Mouse (Mus musculus) stomach, embryonic 14.5 days (tissue): ENCODE data around the gene Ppp1r27. TPM values are rescaled to one million over a fixed set of nuclear protein-coding genes. Genes with fewer than 3 reads are reported as not detected.

ENCODE experiments used
- ATAC-seq: fragments of 200-750 bp; cut with Nextera tagmentation; 2 replicates; pipeline ENCODE4 v1.8.0; 2017; ENCODE audit warnings: low read depth, moderate TSS enrichment; ENCODE audit not compliant: insufficient number of reproducible peaks, insufficient read depth, low FRiP score
- H3K27ac ChIP-seq: fragments of 300-500 bp; sonication (generic); 2 replicates; pipeline ENCODE4 v1.5.1; 2014; ENCODE audit warnings: mild to moderate bottlenecking, low read length, moderate library complexity, mixed read lengths
- H3K27me3 ChIP-seq: fragments of 300-500 bp; sonication (generic); 2 replicates; pipeline ENCODE4 v1.6.1; 2014; ENCODE audit warnings: low read length, control low read depth, mixed read lengths; ENCODE audit not compliant: control insufficient read depth, insufficient read depth
- H3K36me3 ChIP-seq: fragments of 300-500 bp; sonication (generic); 2 replicates; pipeline ENCODE4 v1.6.1; 2014; ENCODE audit warnings: mild to moderate bottlenecking, control low read depth, low read length, moderate library complexity, mixed read lengths; ENCODE audit not compliant: control insufficient read depth, insufficient read depth
- H3K4me1 ChIP-seq: fragments of 300-500 bp; sonication (generic); 2 replicates; pipeline ENCODE4 v1.6.1; 2014; ENCODE audit warnings: low read length, control low read depth, mixed read lengths; ENCODE audit not compliant: control insufficient read depth, insufficient read depth
- H3K4me2 ChIP-seq: fragments of 300-500 bp; sonication (generic); replicated peaks from 2 replicates; pipeline ENCODE4 v1.6.1; 2014; ENCODE audit warnings: low read depth, low read length, control low read depth
- H3K4me3 ChIP-seq: fragments of 300-500 bp; sonication (generic); 2 replicates; pipeline ENCODE4 v1.5.1; 2014; ENCODE audit warnings: low read depth, low read length, control low read depth
- H3K9ac ChIP-seq: fragments of 300-500 bp; sonication (generic); replicated peaks from 2 replicates; pipeline ENCODE4 v1.6.1; 2014; ENCODE audit warnings: low read depth, mild to moderate bottlenecking, control low read depth, low read length, moderate library complexity, mixed read lengths
- H3K9me3 ChIP-seq: fragments of 300-500 bp; sonication (generic); 2 replicates; pipeline ENCODE4 v1.6.1; 2016; ENCODE audit warnings: low read depth, low read length, control low read depth; ENCODE audit not compliant: control insufficient read depth
- WGBS: fragments of 180-500 bp; shearing (Covaris S2); extraction: QIAGEN DNeasy Blood & Tissue Kit; methylation state at CpG from one replicate; pipeline ENCODE4 v1.1.7; 2014; 5-methylcytosine and 5-hydroxymethylcytosine counted together
- polyA plus RNA-seq: library from polyadenylated mRNA; unstranded; fragments of >200 nt; fragmentation: Nextera tagmentation; extraction: Ambion mirVana; gene quantifications from 2 replicates; pipeline ENCODE4 v1.2.1, GENCODE M21; 2014

The Ppp1r27 gene
- polyA plus RNA-seq, 1 experiment from 2014 or later = not detected

GRCm38 (mm10) chr11:120578024-120578693 is 27.2 kb upstream of the Ppp1r27 start:
- Histone ChIP-seq H3K4me3 (no peak overlapping the region), H3K27ac (no peak overlapping the region), H3K27me3 (no peaks in the 10 kb centered on the region), H3K4me1 (peaks cover 22% of the 10 kb centered on the region), H3K9me3 (no peaks in the 10 kb centered on the region), H3K4me2 (no peak overlapping the region), H3K36me3 (peaks cover 29% of the 10 kb centered on the region), H3K9ac (no peak overlapping the region)
- no peak for ATAC-seq
- WGBS = 77% methylated on average over 10 of the region's 10 CpGs

DNA sequence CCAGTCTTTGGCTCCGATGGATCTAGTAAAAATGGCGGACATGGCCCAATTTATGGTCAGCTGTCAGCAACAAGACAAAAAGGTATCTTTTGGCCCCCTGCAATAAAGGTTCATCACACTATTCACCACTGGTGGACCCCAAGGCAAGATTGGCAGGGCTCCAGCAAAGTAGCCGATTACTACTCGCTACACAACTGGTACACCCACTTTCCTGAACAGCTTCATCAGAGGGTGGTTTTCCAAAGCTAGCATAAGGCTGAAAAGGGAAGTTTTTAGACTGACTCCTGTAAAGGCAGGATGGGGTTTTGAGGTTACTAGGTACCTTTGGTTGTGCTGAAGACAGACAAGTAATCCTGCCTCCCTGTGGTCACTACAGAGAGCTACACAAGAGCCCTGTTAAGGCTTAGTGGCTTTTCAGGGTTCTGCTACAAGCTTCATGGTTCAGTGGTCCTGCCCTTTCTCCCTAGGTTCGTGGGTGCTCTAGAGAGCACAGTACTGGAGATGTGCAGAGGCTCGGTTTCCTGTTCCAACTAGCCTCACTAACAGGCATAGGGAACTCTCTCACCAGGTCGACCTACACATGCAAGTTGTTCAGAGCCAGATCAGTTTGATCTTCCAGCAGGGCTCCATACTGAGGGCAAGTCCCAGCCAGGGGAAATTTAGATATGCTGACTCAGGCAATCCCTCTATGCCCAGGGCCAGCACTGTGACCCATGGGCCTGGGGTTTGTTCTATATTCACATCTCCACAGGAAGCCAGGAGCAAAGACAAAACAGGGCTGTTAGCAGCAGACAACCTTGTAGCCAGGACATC is 26.5 kb upstream of the Ppp1r27 start:
- H3K27ac ChIP-seq = no peak overlapping the region
- no peak overlapping the region for H3K4me2 ChIP-seq
- 87% methylated on average over 7 of the region's 7 CpGs for WGBS
- no peaks in the 10 kb centered on the region for H3K9me3 ChIP-seq
- no peak overlapping the region for H3K4me3 ChIP-seq
- H3K27me3 ChIP-seq = no peaks in the 10 kb centered on the region
- ATAC-seq = no peak
- H3K36me3 ChIP-seq = peaks cover 29% of the 10 kb centered on the region
- peaks cover 22% of the 10 kb centered on the region for H3K4me1 ChIP-seq
- no peak overlapping the region for H3K9ac ChIP-seq

DNA sequence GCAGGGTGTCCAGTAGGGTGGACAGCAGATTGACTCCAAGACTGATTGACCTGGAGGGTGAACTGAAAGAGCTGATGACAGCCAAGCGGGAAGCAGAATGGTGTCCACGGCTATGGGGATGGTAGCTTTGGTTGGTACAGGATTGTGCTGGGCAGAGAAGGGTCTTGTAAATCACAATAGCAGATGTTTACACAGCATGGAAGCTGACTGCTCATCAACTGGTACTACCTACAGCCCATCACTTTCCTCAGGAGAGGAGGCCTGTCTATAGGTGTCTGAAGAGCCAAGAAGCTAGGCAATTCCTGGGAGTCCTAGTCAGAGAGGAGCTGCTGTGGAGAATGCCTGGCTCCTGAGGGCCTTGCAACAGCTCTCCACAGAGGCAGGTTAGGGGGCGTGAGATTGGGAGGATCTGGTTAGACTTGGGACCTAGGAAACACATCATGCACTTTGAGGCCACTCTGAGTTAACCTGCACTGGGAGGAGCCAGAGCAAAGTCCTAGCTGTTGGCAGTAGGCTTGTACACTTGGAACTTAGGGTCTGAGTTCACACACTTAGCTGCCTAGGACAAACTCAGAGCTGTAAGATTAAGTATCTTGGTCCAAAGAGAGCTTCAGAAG is 25.5 kb upstream of the Ppp1r27 start:
- no peak for ATAC-seq
- H3K9ac ChIP-seq = no peak overlapping the region
- H3K27ac ChIP-seq = no peak overlapping the region
- peaks cover 31% of the 10 kb centered on the region for H3K36me3 ChIP-seq
- no peaks in the 10 kb centered on the region for H3K27me3 ChIP-seq
- H3K4me1 ChIP-seq = peaks cover 23% of the 10 kb centered on the region
- no peaks in the 10 kb centered on the region for H3K9me3 ChIP-seq
- WGBS = 73% methylated on average over 3 of the region's 3 CpGs
- H3K4me2 ChIP-seq = no peak overlapping the region
- H3K4me3 ChIP-seq = no peak overlapping the region

GRCm38 (mm10) chr11:120575940-120576339 is 25.0 kb upstream of the Ppp1r27 start:
- no peak overlapping the region for H3K27ac ChIP-seq
- no peak for ATAC-seq

DNA sequence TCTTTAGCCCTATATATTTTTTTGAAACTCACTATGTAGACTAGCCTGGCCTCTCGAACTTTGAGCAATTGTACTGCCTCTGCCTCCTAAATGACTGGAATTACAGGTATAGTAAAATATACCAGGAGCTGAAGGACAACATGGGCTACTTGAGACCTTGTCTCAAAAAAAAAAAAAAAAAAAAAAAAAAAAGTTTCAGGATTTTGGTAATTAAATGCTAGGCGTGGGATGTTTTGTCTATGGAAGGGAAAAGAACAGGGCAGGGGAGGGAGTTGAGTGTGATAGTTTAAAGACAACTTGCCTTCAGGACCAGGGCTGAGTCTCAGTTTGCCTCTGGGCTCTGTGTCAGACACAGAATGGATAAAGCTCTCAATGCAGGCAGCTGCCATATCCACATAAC is 24.1 kb upstream of the Ppp1r27 start:
- peaks cover 26% of the 10 kb centered on the region for H3K4me1 ChIP-seq
- no peak for ATAC-seq

More at GRCm38 (mm10) chr11:120575940-120576339, 25.0 kb upstream of the Ppp1r27 start:
- Histone ChIP-seq H3K9me3 (no peaks in the 10 kb centered on the region), H3K4me3 (no peak overlapping the region), H3K27me3 (no peaks in the 10 kb centered on the region), H3K36me3 (peaks cover 36% of the 10 kb centered on the region), H3K9ac (no peak overlapping the region), H3K4me1 (peaks cover 28% of the 10 kb centered on the region), H3K4me2 (no peak overlapping the region)

DNA sequence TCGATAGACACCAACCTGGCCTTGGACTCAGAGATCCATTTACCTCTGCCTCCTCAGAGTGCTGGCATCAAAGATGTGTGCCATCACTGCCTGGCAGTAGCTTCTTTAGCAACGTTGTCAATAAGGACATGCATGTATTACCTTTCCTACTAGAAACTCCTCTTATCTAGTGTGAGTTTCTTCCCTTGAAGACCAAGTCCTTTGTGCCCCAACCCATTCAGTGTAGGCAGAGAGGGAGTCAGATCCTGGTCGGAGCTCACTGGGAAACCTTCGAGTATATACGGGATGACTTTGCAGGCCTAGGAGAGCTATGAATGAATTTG is 23.3 kb upstream of the Ppp1r27 start:
- ATAC-seq = no peak

More for the DNA sequence above, 24.1 kb upstream of the Ppp1r27 start:
- H3K4me2 ChIP-seq = no peak overlapping the region
- no peak overlapping the region for H3K27ac ChIP-seq
- H3K4me3 ChIP-seq = no peak overlapping the region
- H3K36me3 ChIP-seq = peaks cover 43% of the 10 kb centered on the region
- no peaks in the 10 kb centered on the region for H3K27me3 ChIP-seq
- H3K9me3 ChIP-seq = no peaks in the 10 kb centered on the region
- WGBS = 73% methylated on average over 2 of the region's 2 CpGs
- no peak overlapping the region for H3K9ac ChIP-seq

GRCm38 (mm10) chr11:120573585-120574277 is 22.8 kb upstream of the Ppp1r27 start:
- Histone ChIP-seq H3K36me3 (peaks cover 36% of the 10 kb centered on the region), H3K4me1 (peaks cover 16% of the 10 kb centered on the region), H3K9me3 (no peaks in the 10 kb centered on the region), H3K27me3 (no peaks in the 10 kb centered on the region), H3K4me2 (peak overlapping the region; percentile 85), H3K27ac (peak overlapping the region; percentile 96), H3K9ac (peak overlapping the region; percentile 90), H3K4me3 (peak overlapping the region; percentile 95)
- under 1% methylated on average over 23 of the region's 23 CpGs for WGBS
- ATAC-seq = no peak; the same call in 1 of the 2 replicates

More for the DNA sequence above, 23.3 kb upstream of the Ppp1r27 start:
- peak overlapping the region; percentile 95 for H3K4me3 ChIP-seq
- no peak overlapping the region for H3K27ac ChIP-seq
- peaks cover 20% of the 10 kb centered on the region for H3K4me1 ChIP-seq
- 45% methylated on average over 5 of the region's 5 CpGs for WGBS
- 0 out of 2 replicates have a peak overlapping the region, but pooled peaks have one; percentile 14 for H3K9ac ChIP-seq
- H3K27me3 ChIP-seq = no peaks in the 10 kb centered on the region
- peak overlapping the region; percentile 85 for H3K4me2 ChIP-seq
- peaks cover 40% of the 10 kb centered on the region for H3K36me3 ChIP-seq
- no peaks in the 10 kb centered on the region for H3K9me3 ChIP-seq
